Mouse (Mus musculus): ENCODE data around the gene Gm3453. TPM values are rescaled to one million over a fixed set of nuclear protein-coding genes. Genes with fewer than 3 reads are reported as not detected.
"Not testable (repeated sequence)": the region's sequence is repeated elsewhere in the genome, so short reads cannot be mapped to it uniquely, and the experiment has no call there.

Gene Gm3453
- not detected in 2 replicates for polyA plus RNA-seq (2014; fragmentation: Nextera tagmentation; extraction: Ambion mirVana)

DNA sequence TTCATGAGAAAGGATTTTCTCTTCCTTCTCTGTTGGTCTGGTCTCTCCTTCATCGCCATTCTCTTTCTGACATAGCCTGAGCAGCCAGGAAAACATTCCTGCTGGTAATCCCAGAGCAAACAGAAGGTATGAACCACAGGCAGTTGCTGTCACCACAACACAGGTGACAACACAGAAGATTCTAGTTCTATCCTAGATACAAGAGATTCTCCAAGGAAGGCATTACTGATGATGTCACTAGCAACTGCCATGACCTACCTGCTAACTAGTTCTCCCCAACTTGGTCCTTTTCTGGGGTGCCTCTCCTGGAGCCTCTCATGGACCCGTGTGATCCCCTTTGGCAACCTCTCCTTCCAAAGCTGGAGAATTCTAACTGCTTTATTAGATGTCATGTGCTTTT lies at the start of gene Gm3453:
Gene Gm3453, minus strand, starts transcription at position 101 of the 400 bp plus-strand sequence.
- not testable (repeated sequence) for H3K4me1 ChIP-seq (replicated peaks; ENCODE audit: control insufficient read depth, insufficient read depth, low read length); H3K9ac ChIP-seq; H3K4me3 ChIP-seq (replicated peaks; ENCODE audit: low read length); DNase-seq (ENCODE audit: low spot score); H3K27me3 ChIP-seq (ENCODE audit: control insufficient read depth, insufficient read depth, low read length); H3K27ac ChIP-seq; H3K4me2 ChIP-seq (replicated peaks); H3K36me3 ChIP-seq (replicated peaks; ENCODE audit: control insufficient read depth, insufficient read depth); H3K9me3 ChIP-seq (ENCODE audit: control insufficient read depth, low read length); ATAC-seq (ENCODE audit: low FRiP score)
- 75% methylated on average over 2 of the region's 2 CpGs for WGBS

DNA sequence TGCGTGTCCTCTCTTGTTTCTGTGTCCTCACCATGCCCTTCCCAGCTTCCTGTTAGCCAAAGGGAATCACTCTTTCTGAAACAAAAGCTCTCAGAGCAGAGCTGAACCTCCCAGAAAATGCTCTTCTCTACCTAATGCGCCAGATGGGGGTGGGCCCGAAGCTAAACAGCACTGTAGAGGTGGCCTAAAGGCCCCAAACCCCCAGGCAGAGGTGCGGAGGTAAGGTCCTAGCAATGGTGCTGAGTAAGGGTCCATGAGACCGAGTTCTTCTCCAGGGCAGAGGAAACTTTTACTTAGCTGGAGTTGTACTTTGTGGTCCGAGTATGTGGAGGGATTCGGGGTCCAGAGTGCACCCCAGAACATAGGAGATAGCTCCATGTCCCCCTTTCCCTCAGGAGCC lies 8.2 kb upstream of the Gm3453 start:
- not testable (repeated sequence) for H3K36me3 ChIP-seq (replicated peaks; ENCODE audit: control insufficient read depth, insufficient read depth); H3K9me3 ChIP-seq (ENCODE audit: control insufficient read depth, low read length); ATAC-seq (ENCODE audit: low FRiP score); H3K27ac ChIP-seq; DNase-seq (ENCODE audit: low spot score); H3K4me2 ChIP-seq (replicated peaks); H3K4me3 ChIP-seq (replicated peaks; ENCODE audit: low read length); H3K4me1 ChIP-seq (replicated peaks; ENCODE audit: control insufficient read depth, insufficient read depth, low read length); H3K27me3 ChIP-seq (ENCODE audit: control insufficient read depth, insufficient read depth, low read length); H3K9ac ChIP-seq
- WGBS = 81% methylated on average over 5 of the region's 7 CpGs

- not testable (repeated sequence) for H3K4me3 ChIP-seq (replicated peaks; ENCODE audit: low read length); H3K9ac ChIP-seq; H3K27ac ChIP-seq; H3K4me2 ChIP-seq (replicated peaks); H3K36me3 ChIP-seq (replicated peaks; ENCODE audit: control insufficient read depth, insufficient read depth); H3K4me1 ChIP-seq (replicated peaks; ENCODE audit: control insufficient read depth, insufficient read depth, low read length); ATAC-seq (ENCODE audit: low FRiP score); H3K9me3 ChIP-seq (ENCODE audit: control insufficient read depth, low read length); DNase-seq (ENCODE audit: low spot score); H3K27me3 ChIP-seq (ENCODE audit: control insufficient read depth, insufficient read depth, low read length)
- 14% methylated on average over 4 of the region's 4 CpGs for WGBS
Measured at GRCm38 (mm10) chr14:5962441-5962840, 16.5 kb downstream of the Gm3453 start.

- H3K4me1 ChIP-seq (replicated peaks; ENCODE audit: control insufficient read depth, insufficient read depth, low read length); ATAC-seq (ENCODE audit: low FRiP score); H3K9me3 ChIP-seq (ENCODE audit: control insufficient read depth, low read length); H3K27me3 ChIP-seq (ENCODE audit: control insufficient read depth, insufficient read depth, low read length); H3K36me3 ChIP-seq (replicated peaks; ENCODE audit: control insufficient read depth, insufficient read depth): not testable (repeated sequence)
- H3K27ac ChIP-seq = peak within 1 kb of the TSS; percentile 41; the same call in 1 of the 2 replicates
- DNase-seq (ENCODE audit: low spot score) = peak; percentile 31
- H3K4me3 ChIP-seq (replicated peaks; ENCODE audit: low read length) = peak within 1 kb of the TSS; percentile 47
- WGBS = 0% methylated on average over 10 of the region's 23 CpGs
- H3K4me2 ChIP-seq (replicated peaks) = peak within 1 kb of the TSS; percentile 76
- peak within 1 kb of the TSS; percentile 68 for H3K9ac ChIP-seq
Measured at GRCm38 (mm10) chr14:5961635-5962034, 17.3 kb downstream of the Gm3453 start, which contains the start of gene Gm3248. TSS of gene Gm3248 (minus strand) at chr14:5961745.

- H3K36me3 ChIP-seq (replicated peaks; ENCODE audit: control insufficient read depth, insufficient read depth); H3K4me1 ChIP-seq (replicated peaks; ENCODE audit: control insufficient read depth, insufficient read depth, low read length); ATAC-seq (ENCODE audit: low FRiP score); DNase-seq (ENCODE audit: low spot score); H3K9me3 ChIP-seq (ENCODE audit: control insufficient read depth, low read length); H3K27me3 ChIP-seq (ENCODE audit: control insufficient read depth, insufficient read depth, low read length): not testable (repeated sequence)
- peak overlapping the region; percentile 68 for H3K9ac ChIP-seq
- peak overlapping the region; percentile 76 for H3K4me2 ChIP-seq (replicated peaks)
- WGBS = 2% methylated on average over 23 of the region's 24 CpGs
- H3K27ac ChIP-seq = 0 out of 2 replicates have a peak overlapping the region, but pooled peaks have one; percentile 20
- peak overlapping the region; percentile 47 for H3K4me3 ChIP-seq (replicated peaks; ENCODE audit: low read length)
Measured at GRCm38 (mm10) chr14:5961102-5961501, 17.8 kb downstream of the Gm3453 start.

DNA sequence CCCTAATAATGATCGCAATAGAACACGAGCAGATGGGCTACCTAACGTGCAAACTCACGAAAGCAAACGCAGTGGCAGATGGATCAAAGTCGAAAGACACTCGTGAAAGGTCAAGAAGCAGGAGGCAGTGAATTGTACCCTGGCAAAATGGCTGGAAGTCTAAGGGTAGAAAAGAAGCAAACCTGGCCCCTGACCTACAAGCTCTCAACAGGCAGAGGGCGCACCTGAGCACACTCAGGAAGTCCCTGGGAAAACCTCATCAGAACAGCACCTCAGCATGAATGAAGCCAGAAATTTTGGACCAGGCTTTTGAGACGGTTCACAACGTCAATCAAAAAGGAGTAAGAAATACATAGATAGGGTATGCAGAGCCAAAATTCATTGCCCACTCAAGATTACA lies 18.5 kb downstream of the Gm3453 start:
- WGBS = 0% methylated on average over 3 of the region's 10 CpGs
- not testable (repeated sequence) for H3K27me3 ChIP-seq (ENCODE audit: control insufficient read depth, insufficient read depth, low read length); H3K9me3 ChIP-seq (ENCODE audit: control insufficient read depth, low read length); DNase-seq (ENCODE audit: low spot score); ATAC-seq (ENCODE audit: low FRiP score); H3K9ac ChIP-seq; H3K4me1 ChIP-seq (replicated peaks; ENCODE audit: control insufficient read depth, insufficient read depth, low read length); H3K36me3 ChIP-seq (replicated peaks; ENCODE audit: control insufficient read depth, insufficient read depth); H3K4me3 ChIP-seq (replicated peaks; ENCODE audit: low read length); H3K4me2 ChIP-seq (replicated peaks); H3K27ac ChIP-seq

DNA sequence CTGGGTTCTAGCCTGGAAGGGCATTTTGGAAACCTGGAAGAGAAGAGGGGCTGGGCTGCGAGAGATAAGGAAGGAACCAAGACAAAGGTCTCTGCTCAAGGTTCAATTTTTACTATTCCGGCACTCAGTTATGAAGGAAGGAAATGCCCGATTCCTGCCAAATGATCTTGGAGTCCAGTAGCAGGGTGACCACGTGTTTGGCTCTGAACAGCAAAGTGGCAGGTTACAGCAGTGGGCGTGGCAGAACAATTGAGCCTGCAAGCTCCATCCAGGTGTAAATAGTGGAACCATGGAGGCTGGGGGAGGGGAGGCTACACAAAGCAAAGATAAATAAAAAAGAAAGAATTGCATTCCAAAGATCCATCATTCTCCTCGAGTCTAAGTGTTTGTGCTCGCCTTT lies 55.7 kb downstream of the Gm3453 start:
- H3K27me3 ChIP-seq (ENCODE audit: control insufficient read depth, insufficient read depth, low read length); H3K9me3 ChIP-seq (ENCODE audit: control insufficient read depth, low read length); H3K4me2 ChIP-seq (replicated peaks); DNase-seq (ENCODE audit: low spot score); ATAC-seq (ENCODE audit: low FRiP score); H3K36me3 ChIP-seq (replicated peaks; ENCODE audit: control insufficient read depth, insufficient read depth); H3K9ac ChIP-seq; H3K4me3 ChIP-seq (replicated peaks; ENCODE audit: low read length); H3K4me1 ChIP-seq (replicated peaks; ENCODE audit: control insufficient read depth, insufficient read depth, low read length); H3K27ac ChIP-seq: not testable (repeated sequence)
- WGBS = 84% methylated on average over 7 of the region's 7 CpGs

Other genes with a start within 250 kb of the Gm3453 start
- gene Gm3373, start 237.6 kb downstream of the Gm3453 start, polyA plus RNA-seq (2014; fragmentation: Nextera tagmentation; extraction: Ambion mirVana) = 1.8 and 2.2 TPM in 2 replicates
- gene Gm3383, start 171.2 kb downstream of the Gm3453 start, polyA plus RNA-seq (2014; fragmentation: Nextera tagmentation; extraction: Ambion mirVana) = 5.2 TPM in 2 replicates
- not detected in 2 replicates for gene Gm3424, start 148.8 kb downstream of the Gm3453 start, polyA plus RNA-seq (2014; fragmentation: Nextera tagmentation; extraction: Ambion mirVana)
- gene Gm8237, start 98.8 kb downstream of the Gm3453 start, polyA plus RNA-seq (2014; fragmentation: Nextera tagmentation; extraction: Ambion mirVana) = 1.3 and 1.5 TPM in 2 replicates
- 3.7 and 4.1 TPM in 2 replicates for gene Gm3248, start 17.4 kb downstream of the Gm3453 start, polyA plus RNA-seq (2014; fragmentation: Nextera tagmentation; extraction: Ambion mirVana)
- not detected in 2 replicates for gene Gm6337, start 79.1 kb upstream of the Gm3453 start, polyA plus RNA-seq (2014; fragmentation: Nextera tagmentation; extraction: Ambion mirVana)
- 6.0 and 7.4 TPM in 2 replicates for gene Gm8206, start 114.8 kb upstream of the Gm3453 start, polyA plus RNA-seq (2014; fragmentation: Nextera tagmentation; extraction: Ambion mirVana)
- 6.2 and 6.4 TPM in 2 replicates for gene Gm3468, start 129.5 kb upstream of the Gm3453 start, polyA plus RNA-seq (2014; fragmentation: Nextera tagmentation; extraction: Ambion mirVana)
- not detected in 2 replicates for gene Gm3476, start 146.7 kb upstream of the Gm3453 start, polyA plus RNA-seq (2014; fragmentation: Nextera tagmentation; extraction: Ambion mirVana)
- not detected in 2 replicates for gene Gm21560, start 240.2 kb upstream of the Gm3453 start, polyA plus RNA-seq (2014; fragmentation: Nextera tagmentation; extraction: Ambion mirVana)